Mouse (Mus musculus): ENCODE measurements around the gene Gm8947. TPM values are rescaled to one million over a fixed set of nuclear protein-coding genes. Genes with fewer than 3 reads are reported as not detected.
"Not testable (repeated sequence)": the region's sequence is repeated elsewhere in the genome, so short reads cannot be mapped to it uniquely, and the experiment has no call there.

Gene Gm8947
- polyA plus RNA-seq, 1 experiment from 2014 or later: 0.14 TPM

DNA sequence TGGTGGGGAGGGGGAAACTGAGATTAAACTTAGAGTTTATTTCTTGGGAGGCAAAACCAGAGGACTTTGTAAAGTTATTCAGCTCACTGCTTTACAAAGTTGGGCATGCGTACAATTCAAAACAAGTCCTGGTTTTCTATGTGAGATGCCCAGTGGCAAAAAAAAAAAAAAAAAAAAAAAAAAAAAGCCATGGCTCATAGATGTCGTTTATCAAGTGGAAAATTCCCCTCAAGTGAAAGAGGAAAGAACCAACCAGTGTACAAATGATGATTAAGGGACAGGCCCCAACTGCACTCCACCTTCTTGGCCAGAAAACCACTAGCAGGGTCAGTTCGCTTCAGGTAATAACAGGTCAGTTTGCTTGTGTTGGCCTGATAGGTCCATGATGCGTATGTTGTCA is 3.7 kb upstream of the Gm8947 start:
- ATAC-seq (ENCODE audit: insufficient read depth) (no peak), DNase-seq (no peak)
- TF ChIP-seq CTCF (IDR thresholded peaks at IDR 0.05; ENCODE audit: low read depth): no peak
- no peak overlapping the region for H3K9ac ChIP-seq
- H3K4me3 ChIP-seq (ENCODE audit: low read depth, low read length): no peak overlapping the region
- WGBS: 82% methylated on average over 4 of the region's 4 CpGs
- no peaks in the 10 kb centered on the region for H3K9me3 ChIP-seq (ENCODE audit: low read depth, low read length)
- H3K4me1 ChIP-seq (ENCODE audit: insufficient read depth): no peaks in the 10 kb centered on the region
- no peaks in the 10 kb centered on the region for H3K36me3 ChIP-seq (ENCODE audit: insufficient read depth)
- H3K27me3 ChIP-seq (ENCODE audit: insufficient read depth, low read length): no peaks in the 10 kb centered on the region
- H3K4me2 ChIP-seq: no peak overlapping the region
- H3K27ac ChIP-seq (ENCODE audit: low read depth): no peak overlapping the region

- H3K27me3 ChIP-seq (ENCODE audit: insufficient read depth, low read length); H3K9me3 ChIP-seq (ENCODE audit: low read depth, low read length); H3K4me1 ChIP-seq (ENCODE audit: insufficient read depth); H3K4me3 ChIP-seq (ENCODE audit: low read depth, low read length); ATAC-seq (ENCODE audit: insufficient read depth); H3K4me2 ChIP-seq; H3K27ac ChIP-seq (ENCODE audit: low read depth); H3K9ac ChIP-seq; DNase-seq; H3K36me3 ChIP-seq (ENCODE audit: insufficient read depth): not testable (repeated sequence)
- 93% methylated on average over 14 of the region's 15 CpGs for WGBS
These were observed 563 bp downstream of the Gm8947 start for GRCm38 (mm10) chr1:151192739-151193138.

- not testable (repeated sequence) for H3K4me2 ChIP-seq; DNase-seq; ATAC-seq (ENCODE audit: insufficient read depth); H3K9ac ChIP-seq; H3K4me3 ChIP-seq (ENCODE audit: low read depth, low read length); H3K27ac ChIP-seq (ENCODE audit: low read depth); H3K27me3 ChIP-seq (ENCODE audit: insufficient read depth, low read length); H3K9me3 ChIP-seq (ENCODE audit: low read depth, low read length); H3K36me3 ChIP-seq (ENCODE audit: insufficient read depth); H3K4me1 ChIP-seq (ENCODE audit: insufficient read depth)
- 66% methylated on average over 4 of the region's 4 CpGs for WGBS
These were observed 3.8 kb downstream of the Gm8947 start for GRCm38 (mm10) chr1:151195986-151196385.

GRCm38 (mm10) chr1:151196690-151197089 is 4.5 kb downstream of the Gm8947 start:
- H3K4me3 ChIP-seq (ENCODE audit: low read depth, low read length); DNase-seq; H3K9me3 ChIP-seq (ENCODE audit: low read depth, low read length); H3K4me2 ChIP-seq; H3K4me1 ChIP-seq (ENCODE audit: insufficient read depth); ATAC-seq (ENCODE audit: insufficient read depth); H3K27me3 ChIP-seq (ENCODE audit: insufficient read depth, low read length); H3K9ac ChIP-seq; H3K36me3 ChIP-seq (ENCODE audit: insufficient read depth); H3K27ac ChIP-seq (ENCODE audit: low read depth): not testable (repeated sequence)
- WGBS: 62% methylated on average over 3 of the region's 3 CpGs

DNA sequence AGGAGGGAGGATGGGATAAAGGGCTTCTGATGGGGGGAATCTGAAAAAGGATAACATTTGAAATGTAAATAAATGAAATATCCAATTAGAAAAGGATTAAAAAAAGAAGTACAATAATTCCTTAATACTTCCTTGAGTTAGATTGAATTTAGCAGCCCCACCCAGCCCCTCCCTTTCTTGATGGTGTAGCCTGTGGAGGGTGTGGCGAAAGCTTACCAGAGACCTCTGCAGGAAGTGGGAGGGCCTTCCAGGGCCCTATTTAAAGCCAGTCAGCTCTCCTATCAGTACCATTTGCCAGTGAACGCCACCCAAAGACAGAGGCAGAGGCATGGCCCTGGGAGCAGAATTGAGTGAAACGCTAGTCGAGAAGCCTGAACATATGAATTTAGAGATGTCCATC is 5.9 kb downstream of the Gm8947 start, which contains the start of gene Gm47995:
Gene Gm47995, plus strand, starts transcription at position 329 of the 400 bp plus-strand sequence.
- H3K4me3 ChIP-seq (ENCODE audit: low read depth, low read length); H3K36me3 ChIP-seq (ENCODE audit: insufficient read depth); ATAC-seq (ENCODE audit: insufficient read depth); H3K27me3 ChIP-seq (ENCODE audit: insufficient read depth, low read length); H3K4me1 ChIP-seq (ENCODE audit: insufficient read depth); H3K27ac ChIP-seq (ENCODE audit: low read depth); H3K9ac ChIP-seq; H3K4me2 ChIP-seq; DNase-seq; H3K9me3 ChIP-seq (ENCODE audit: low read depth, low read length): not testable (repeated sequence)
- WGBS: 100% methylated on average over 2 of the region's 4 CpGs

DNA sequence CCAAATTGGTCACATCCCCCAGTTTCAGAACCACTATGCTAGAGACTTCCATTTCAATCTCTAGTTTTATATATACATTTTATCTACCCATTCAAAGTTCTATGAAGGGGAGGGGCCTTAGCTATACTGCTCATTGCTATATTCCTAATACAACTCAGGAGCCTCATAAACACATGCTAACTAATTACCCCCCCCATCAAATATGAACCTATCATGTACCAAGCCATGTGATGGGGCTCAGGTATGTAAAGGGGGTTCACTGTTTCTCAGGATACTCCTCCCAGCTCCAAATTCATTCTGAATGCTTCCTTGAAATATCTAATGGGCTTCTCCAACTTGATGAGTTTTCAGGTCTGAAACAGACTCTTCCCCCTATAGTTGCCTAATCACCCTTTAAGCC is 8.4 kb downstream of the Gm8947 start:
- not testable (repeated sequence) for H3K4me1 ChIP-seq (ENCODE audit: insufficient read depth); H3K36me3 ChIP-seq (ENCODE audit: insufficient read depth); H3K9ac ChIP-seq; DNase-seq; H3K9me3 ChIP-seq (ENCODE audit: low read depth, low read length); ATAC-seq (ENCODE audit: insufficient read depth); H3K27ac ChIP-seq (ENCODE audit: low read depth); H3K4me3 ChIP-seq (ENCODE audit: low read depth, low read length); H3K27me3 ChIP-seq (ENCODE audit: insufficient read depth, low read length); H3K4me2 ChIP-seq

GRCm38 (mm10) chr1:151202771-151203170 is 10.6 kb downstream of the Gm8947 start:
- DNase-seq; H3K36me3 ChIP-seq (ENCODE audit: insufficient read depth); H3K27me3 ChIP-seq (ENCODE audit: insufficient read depth, low read length); H3K4me3 ChIP-seq (ENCODE audit: low read depth, low read length); ATAC-seq (ENCODE audit: insufficient read depth); H3K4me2 ChIP-seq; H3K27ac ChIP-seq (ENCODE audit: low read depth); H3K9ac ChIP-seq; H3K4me1 ChIP-seq (ENCODE audit: insufficient read depth); H3K9me3 ChIP-seq (ENCODE audit: low read depth, low read length): not testable (repeated sequence)
- WGBS: 57% methylated on average over 3 of the region's 5 CpGs

DNA sequence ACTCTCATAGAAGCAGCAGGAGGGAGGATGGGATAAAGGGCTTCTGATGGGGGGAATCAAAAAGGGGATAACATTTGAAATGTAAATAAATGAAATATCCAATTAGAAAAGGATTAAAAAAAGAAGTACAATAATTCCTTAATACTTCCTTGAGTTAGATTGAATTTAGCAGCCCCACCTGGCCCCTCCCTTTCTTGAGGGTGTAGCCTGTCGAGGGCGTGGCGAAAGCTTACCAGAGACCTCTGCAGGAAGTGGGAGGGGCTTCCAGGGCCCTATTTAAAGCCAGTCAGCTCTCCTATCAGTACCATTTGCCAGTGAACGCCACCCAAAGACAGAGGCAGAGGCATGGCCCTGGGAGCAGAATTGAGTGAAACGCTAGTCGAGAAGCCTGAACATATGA is 11.6 kb downstream of the Gm8947 start, which contains the start of gene 3110040M04Rik:
Gene 3110040M04Rik, plus strand, starts transcription at position 304 of the 400 bp plus-strand sequence.
- DNase-seq; H3K9ac ChIP-seq; ATAC-seq (ENCODE audit: insufficient read depth); H3K27me3 ChIP-seq (ENCODE audit: insufficient read depth, low read length); H3K4me1 ChIP-seq (ENCODE audit: insufficient read depth); H3K9me3 ChIP-seq (ENCODE audit: low read depth, low read length); H3K4me3 ChIP-seq (ENCODE audit: low read depth, low read length); H3K27ac ChIP-seq (ENCODE audit: low read depth); H3K36me3 ChIP-seq (ENCODE audit: insufficient read depth); H3K4me2 ChIP-seq: not testable (repeated sequence)
- no CpG with 5 or more reads among the region's 6 CpGs for WGBS

- 56% methylated on average over 3 of the region's 5 CpGs for WGBS
These were observed 16.3 kb downstream of the Gm8947 start for GRCm38 (mm10) chr1:151208493-151208892.

DNA sequence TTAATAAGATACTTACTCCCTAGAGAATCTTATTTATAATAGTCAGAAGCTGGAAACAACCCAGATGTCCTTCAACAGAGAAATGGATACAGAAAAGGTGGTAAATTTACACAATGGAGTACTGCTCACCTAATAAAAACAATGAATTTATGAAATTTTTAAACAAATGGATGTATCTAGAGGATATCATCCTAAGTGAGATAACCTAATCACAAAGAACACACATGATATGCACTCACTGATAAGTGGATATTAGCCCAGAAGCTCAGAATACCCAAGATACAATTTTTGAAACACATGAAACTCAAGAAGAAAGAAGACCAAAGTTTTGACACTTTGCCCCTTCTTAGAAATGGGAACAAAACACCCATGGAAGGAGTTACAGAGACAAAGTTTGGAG is 16.8 kb downstream of the Gm8947 start:
- H3K27ac ChIP-seq (ENCODE audit: low read depth); H3K4me2 ChIP-seq; H3K4me1 ChIP-seq (ENCODE audit: insufficient read depth); H3K9ac ChIP-seq; H3K9me3 ChIP-seq (ENCODE audit: low read depth, low read length); H3K36me3 ChIP-seq (ENCODE audit: insufficient read depth); DNase-seq; ATAC-seq (ENCODE audit: insufficient read depth); H3K4me3 ChIP-seq (ENCODE audit: low read depth, low read length); H3K27me3 ChIP-seq (ENCODE audit: insufficient read depth, low read length): not testable (repeated sequence)

More at GRCm38 (mm10) chr1:151208493-151208892, 16.3 kb downstream of the Gm8947 start:
- not testable (repeated sequence) for H3K4me3 ChIP-seq (ENCODE audit: low read depth, low read length); H3K9ac ChIP-seq; H3K4me1 ChIP-seq (ENCODE audit: insufficient read depth); H3K36me3 ChIP-seq (ENCODE audit: insufficient read depth); H3K27me3 ChIP-seq (ENCODE audit: insufficient read depth, low read length); H3K9me3 ChIP-seq (ENCODE audit: low read depth, low read length); DNase-seq; H3K4me2 ChIP-seq; H3K27ac ChIP-seq (ENCODE audit: low read depth); ATAC-seq (ENCODE audit: insufficient read depth)

DNA sequence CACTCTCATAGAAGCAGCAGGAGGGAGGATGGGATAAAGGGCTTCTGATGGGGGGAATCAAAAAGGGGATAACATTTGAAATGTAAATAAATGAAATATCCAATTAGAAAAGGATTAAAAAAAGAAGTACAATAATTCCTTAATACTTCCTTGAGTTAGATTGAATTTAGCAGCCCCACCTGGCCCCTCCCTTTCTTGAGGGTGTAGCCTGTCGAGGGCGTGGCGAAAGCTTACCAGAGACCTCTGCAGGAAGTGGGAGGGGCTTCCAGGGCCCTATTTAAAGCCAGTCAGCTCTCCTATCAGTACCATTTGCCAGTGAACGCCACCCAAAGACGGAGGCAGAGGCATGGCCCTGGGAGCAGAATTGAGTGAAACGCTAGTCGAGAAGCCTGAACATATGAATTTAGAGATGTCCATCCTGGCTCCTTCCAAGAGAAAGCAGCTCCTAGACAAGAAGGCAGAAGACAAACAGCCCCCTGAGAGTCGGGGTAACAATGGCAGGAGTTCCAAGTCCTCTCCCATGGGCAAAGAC is 17.7 kb downstream of the Gm8947 start, which contains the start of gene Gm47996:
Gene Gm47996, plus strand, starts transcription at position 308 of the 532 bp plus-strand sequence.
- not testable (repeated sequence) for H3K27me3 ChIP-seq (ENCODE audit: insufficient read depth, low read length); H3K27ac ChIP-seq (ENCODE audit: low read depth); H3K4me3 ChIP-seq (ENCODE audit: low read depth, low read length); H3K9me3 ChIP-seq (ENCODE audit: low read depth, low read length); H3K4me2 ChIP-seq; H3K9ac ChIP-seq; H3K4me1 ChIP-seq (ENCODE audit: insufficient read depth); H3K36me3 ChIP-seq (ENCODE audit: insufficient read depth); DNase-seq; ATAC-seq (ENCODE audit: insufficient read depth)
- WGBS: 90% methylated on average over 4 of the region's 8 CpGs
